Mouse (Mus musculus) layer of hippocampus, postnatal 10 days (tissue): ENCODE results near the gene Rora. TPM values are rescaled to one million over a fixed set of nuclear protein-coding genes. Genes with fewer than 3 reads are reported as not detected.

Experiments
- DNase-seq, 2 experiments: peaks; one replicate each; pipeline ENCODE4 v3.0.0; 2021; ENCODE audit warnings: low spot score in 2 of 2
- total RNA-seq, 2 experiments: library from RNA; stranded (reverse); gene quantifications; 2 replicates each; pipeline ENCODE4 v1.2.3; 2021

Gene Rora
- total RNA-seq, 2 experiments from 2014 or later: 22.9 to 23.2 TPM

- DNase-seq: peak in 1 of 2 experiments; percentile 41
Measured at GRCm38 (mm10) chr9:69125011-69125786, 471.6 kb downstream of the Rora start.

DNA sequence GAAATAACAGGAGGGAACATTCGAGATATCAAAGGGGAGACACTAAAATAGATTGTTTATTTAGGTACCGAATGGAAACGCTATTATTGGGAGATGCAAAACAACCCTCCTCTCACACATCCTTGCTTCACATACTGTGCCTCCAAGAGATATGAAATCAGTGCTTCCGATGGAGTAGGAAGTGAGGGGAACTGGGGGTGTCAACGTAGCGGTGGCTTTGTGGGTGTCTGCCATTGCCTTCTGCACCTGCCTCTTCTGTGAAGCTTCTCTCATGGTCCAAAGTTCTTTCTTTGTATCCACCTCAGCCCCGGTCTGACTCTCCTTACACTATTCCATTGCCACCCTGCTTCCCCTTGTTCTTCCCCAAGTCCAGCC, 472.2 kb downstream of the Rora start:
- DNase-seq: no peak

DNA sequence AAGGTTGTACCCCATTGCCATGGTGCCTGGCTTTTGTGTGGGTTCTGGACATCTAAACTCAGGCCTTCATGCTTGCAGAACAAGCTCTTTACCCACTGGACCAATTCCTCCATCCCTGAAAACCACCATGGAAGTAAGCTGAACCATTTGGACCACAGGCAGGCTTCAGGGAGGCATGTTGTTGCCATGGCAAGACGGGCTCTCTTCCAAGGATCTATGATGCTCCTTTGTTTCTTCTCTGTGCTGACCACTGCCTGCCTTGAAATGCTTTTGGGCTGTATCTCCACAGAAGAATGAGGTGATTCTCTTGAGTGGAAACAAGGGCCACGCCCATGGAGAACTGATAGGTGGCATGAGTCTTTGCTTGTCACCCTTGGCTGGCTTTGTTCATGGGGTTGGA, 473.0 kb downstream of the Rora start:
- DNase-seq: no peak

- no peak for DNase-seq
Measured at GRCm38 (mm10) chr9:69128335-69128734, 474.7 kb downstream of the Rora start.

DNA sequence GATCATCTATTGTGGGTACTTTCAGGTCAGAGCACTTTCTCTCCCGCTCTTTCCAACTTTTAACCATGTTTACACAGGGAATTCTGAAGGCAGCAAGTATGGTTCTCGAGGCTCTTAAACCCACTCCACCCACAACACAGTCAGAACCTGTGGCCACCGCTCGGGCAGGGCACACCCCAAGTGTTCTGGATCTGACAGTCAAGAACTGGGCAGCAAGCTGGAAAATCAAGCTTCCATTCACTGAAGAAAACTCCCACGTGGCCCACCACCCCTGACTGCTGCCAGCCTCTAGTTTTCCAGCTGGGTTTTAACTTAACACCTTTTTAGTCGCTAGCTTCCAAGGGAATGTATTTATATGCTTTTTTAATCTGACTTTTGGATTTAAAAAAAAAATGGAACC, 479.4 kb downstream of the Rora start:
- no peak for DNase-seq

DNA sequence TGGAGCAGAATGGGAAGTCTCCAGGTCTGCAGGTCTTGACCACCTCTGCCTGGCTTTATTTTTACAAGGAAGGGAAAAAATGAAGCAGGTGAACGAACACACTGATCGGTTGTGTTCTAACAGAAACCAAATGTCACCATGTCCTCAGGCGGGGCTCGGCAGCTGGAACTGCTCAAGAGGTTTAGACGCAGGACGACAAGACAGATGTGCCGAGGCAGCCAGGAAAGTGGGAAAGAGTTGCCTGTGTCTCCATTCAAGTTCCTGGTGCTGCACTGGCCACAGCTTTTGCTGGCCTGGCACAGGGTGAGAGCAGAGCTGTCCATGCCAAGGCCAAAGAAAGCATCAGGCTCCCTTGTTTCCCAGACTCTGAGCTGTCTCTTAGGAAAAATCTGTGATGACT, 480.1 kb downstream of the Rora start:
- DNase-seq: peak; percentile 22 to 29

DNA sequence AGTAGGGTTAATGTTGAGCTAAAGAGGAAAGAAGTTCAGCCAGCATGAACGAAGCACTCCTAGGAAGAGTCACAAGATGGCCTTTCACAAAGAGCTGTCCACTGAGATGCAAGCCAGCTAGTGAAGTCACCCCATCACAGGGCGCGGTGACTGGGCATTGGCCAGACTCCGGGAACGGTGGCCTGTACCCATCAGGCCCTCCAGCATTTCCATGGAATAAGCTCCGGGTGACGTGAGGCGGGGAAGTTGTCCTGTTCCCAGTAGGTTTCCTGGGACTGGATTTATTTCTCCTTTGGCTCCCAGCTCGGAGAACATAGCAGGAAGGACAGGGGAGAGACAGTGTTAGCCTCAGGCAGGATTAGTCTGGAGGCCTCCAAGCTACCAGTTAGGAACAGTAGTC, 481.0 kb downstream of the Rora start:
- DNase-seq: peak in 1 of 2 experiments; percentile 52

DNA sequence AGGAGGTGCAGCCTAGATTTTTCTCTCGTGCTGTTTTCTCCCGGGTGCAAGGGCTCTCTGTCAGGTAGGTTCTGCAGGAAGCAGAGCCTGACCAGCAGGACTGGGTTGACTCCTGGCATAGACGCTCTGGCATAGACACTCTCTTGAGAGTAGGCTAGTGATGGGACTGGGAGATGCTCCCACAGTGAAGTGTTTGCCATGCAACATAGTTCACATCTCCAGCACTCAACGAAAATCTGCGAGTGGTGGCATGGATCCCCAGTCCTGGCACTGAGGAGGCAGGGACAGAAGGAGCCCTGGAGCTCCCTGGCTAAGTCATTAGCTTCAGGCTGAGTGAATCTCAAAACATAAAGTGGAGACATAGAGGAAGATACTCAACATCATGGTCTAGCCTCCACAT, 483.2 kb downstream of the Rora start:
- DNase-seq: no peak

GRCm38 (mm10) chr9:69137398-69137797, 483.8 kb downstream of the Rora start:
- no peak for DNase-seq

DNA sequence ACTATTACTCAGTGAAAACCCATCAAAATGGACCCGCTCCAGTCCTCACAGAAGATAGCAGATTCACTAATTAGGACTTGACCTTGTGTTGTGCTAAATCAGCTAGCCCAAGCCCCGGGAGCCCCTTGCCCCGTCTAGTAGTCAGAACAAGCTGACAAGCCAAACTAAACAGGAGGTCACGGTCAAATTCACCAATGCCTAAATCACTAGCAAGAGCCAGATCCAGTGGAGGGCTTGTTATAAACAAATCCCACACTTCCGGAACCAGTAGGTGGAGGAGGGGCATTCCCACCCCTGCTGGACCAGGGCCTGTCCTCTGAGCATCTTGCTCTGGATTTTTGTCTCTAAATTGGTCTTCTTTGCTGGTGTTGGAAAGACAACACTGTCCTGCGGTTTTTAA, 486.6 kb downstream of the Rora start:
- DNase-seq: no peak

GRCm38 (mm10) chr9:69141859-69142258, 488.3 kb downstream of the Rora start:
- no peak for DNase-seq

GRCm38 (mm10) chr9:69146937-69147336, 493.4 kb downstream of the Rora start:
- DNase-seq: no peak

DNA sequence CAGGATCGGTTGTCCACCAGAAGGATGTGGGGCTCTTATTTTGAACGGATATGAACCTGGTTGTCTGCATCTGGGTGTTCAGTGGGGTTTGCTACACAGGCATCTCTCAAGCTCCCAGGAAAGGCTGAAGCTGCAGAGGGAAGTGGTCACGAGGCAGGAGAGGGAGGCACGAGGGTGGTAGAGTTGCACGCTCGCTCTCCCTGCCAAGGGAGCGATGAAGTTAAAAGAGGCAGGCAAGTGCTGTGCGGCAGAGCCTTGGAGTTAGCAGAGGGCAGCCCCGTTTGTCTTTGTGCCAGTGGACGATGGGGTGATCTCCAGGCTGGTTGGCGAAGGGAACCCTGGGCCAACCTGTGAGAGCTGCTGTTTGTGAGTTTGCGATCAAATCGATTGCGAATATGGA, 496.6 kb downstream of the Rora start:
- DNase-seq: peak in 1 of 2 experiments; percentile 19

DNA sequence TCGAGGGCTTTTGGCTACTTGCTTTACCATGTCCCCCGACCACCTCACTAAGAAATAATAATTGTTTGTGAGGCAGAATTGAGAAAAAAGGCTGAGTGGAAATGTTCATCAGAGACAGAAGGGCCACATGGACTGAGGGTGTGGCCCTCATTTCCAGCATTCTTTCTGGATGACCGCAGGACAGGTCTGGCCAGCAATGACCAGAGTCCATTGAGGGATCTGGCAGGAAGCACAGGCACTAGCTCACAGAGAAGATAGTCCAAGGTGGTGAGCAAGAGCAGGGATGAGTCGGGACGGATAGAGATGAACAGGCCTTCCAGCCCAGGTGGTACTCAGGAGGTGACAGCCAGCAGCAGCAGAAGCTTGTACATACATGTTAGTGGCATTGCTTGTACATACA, 501.1 kb downstream of the Rora start:
- DNase-seq: no peak

- no peak for DNase-seq
Measured at GRCm38 (mm10) chr9:69155836-69156595, 502.4 kb downstream of the Rora start.

DNA sequence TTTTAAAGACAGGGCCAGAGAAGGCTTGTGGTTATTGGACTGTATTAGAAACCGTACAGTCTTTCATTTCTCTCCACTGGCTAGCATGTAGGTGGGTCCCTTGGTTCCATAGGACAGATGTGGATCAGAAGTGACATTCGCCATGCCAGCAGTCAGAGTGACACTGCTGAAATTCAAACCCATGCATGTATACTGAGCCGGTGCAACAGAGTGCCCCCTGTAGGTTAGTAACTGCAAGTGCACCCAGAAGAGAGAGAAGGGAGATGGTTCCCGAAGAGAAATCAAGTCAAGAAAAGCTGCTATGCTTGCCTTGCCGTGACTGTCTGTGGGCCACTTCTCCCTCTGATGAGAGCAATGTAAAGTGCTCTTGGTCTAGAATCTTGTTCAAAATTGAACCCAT, 507.2 kb downstream of the Rora start:
- no peak for DNase-seq

GRCm38 (mm10) chr9:69164653-69165052, 511.1 kb downstream of the Rora start:
- DNase-seq: no peak

- no peak for DNase-seq
Measured at GRCm38 (mm10) chr9:69165096-69165836, 511.7 kb downstream of the Rora start.

GRCm38 (mm10) chr9:69174061-69174460, 520.5 kb downstream of the Rora start:
- no peak for DNase-seq

DNA sequence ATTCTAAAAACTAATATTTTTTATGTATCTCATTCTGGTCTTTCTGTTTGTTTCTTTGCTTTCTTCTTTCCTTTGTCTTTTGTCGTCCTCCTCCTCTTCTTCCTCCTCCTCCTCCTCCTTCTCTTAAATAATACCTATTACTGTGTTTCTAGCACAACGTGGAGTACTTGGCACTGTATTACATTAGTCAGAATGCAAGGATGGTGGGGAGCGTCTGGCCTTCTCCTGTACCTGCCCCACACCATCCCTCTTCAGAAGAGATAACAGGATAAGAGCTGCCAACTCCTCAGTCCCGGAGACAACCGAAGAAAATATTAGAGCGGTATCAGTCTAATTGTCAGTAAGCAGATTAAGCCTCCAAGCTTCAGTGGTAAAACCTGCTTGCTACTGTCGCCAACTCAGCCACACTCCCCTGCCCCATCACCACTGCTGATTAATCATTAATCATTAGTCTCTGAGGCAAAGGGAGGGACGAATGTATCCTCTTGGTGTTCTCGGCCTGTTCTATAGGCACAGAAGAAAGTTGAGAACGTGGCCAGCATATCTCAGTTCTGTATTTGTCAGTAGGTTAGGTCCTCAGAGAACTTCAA, 521.0 kb downstream of the Rora start:
- DNase-seq: no peak

GRCm38 (mm10) chr9:69176988-69177387, 523.4 kb downstream of the Rora start:
- DNase-seq: no peak

- no peak for DNase-seq
Measured at GRCm38 (mm10) chr9:69179224-69179623, 525.6 kb downstream of the Rora start.
